Mouse (Mus musculus) limb, embryonic 11.5 days (tissue): ENCODE results near the gene Gm11639. TPM values are rescaled to one million over a fixed set of nuclear protein-coding genes. Genes with fewer than 3 reads are reported as not detected.
A peak's percentile ranks its signal among the peaks of the same experiment; 100 is the strongest.

Experiments used
- ATAC-seq: fragments of 200-750 bp; cut with Nextera tagmentation; 2 replicates; pipeline ENCODE4 v1.8.0; 2017; ENCODE audit warnings: low read depth; ENCODE audit not compliant: insufficient number of reproducible peaks, low FRiP score, low TSS enrichment
- DNase-seq: peaks from one replicate; pipeline ENCODE4 v3.0.0-alpha.2; 2015; ENCODE audit warnings: low spot score
- H3K27ac ChIP-seq: fragments of 300-500 bp; sonication (generic); replicated peaks from 2 replicates; pipeline ENCODE4 v1.5.1; 2014; ENCODE audit warnings: low read depth, mild to moderate bottlenecking, low read length
- H3K27me3 ChIP-seq: fragments of 300-500 bp; sonication (generic); 2 replicates; pipeline ENCODE4 v1.6.1; 2014; ENCODE audit warnings: mild to moderate bottlenecking, low read length, mixed read lengths; ENCODE audit not compliant: control insufficient read depth, insufficient read depth
- H3K36me3 ChIP-seq: fragments of 300-500 bp; sonication (generic); 2 replicates; pipeline ENCODE4 v1.6.1; 2014; ENCODE audit warnings: mild to moderate bottlenecking, low read length, moderate library complexity, mixed read lengths; ENCODE audit not compliant: control insufficient read depth, insufficient read depth
- H3K4me1 ChIP-seq: fragments of 300-500 bp; sonication (generic); 2 replicates; pipeline ENCODE4 v1.6.1; 2014; ENCODE audit warnings: low read length, mixed read lengths; ENCODE audit not compliant: control insufficient read depth, insufficient read depth
- H3K4me2 ChIP-seq: fragments of 300-500 bp; sonication (generic); 2 replicates; pipeline ENCODE4 v1.6.1; 2014; ENCODE audit warnings: low read depth, mild to moderate bottlenecking, moderate library complexity; ENCODE audit not compliant: severe bottlenecking
- H3K4me3 ChIP-seq: fragments of 300-500 bp; sonication (generic); 2 replicates; pipeline ENCODE4 v1.5.1; 2014; ENCODE audit warnings: low read depth, low read length
- H3K9ac ChIP-seq: fragments of 300-500 bp; sonication (generic); 2 replicates; pipeline ENCODE4 v1.6.1; 2014; ENCODE audit warnings: mild to moderate bottlenecking, low read length
- H3K9me3 ChIP-seq: fragments of 300-500 bp; sonication (generic); 2 replicates; pipeline ENCODE4 v1.6.1; 2016; ENCODE audit warnings: low read length; ENCODE audit not compliant: control insufficient read depth
- WGBS: fragments of 180-500 bp; shearing (Covaris S2); extraction: QIAGEN DNeasy Blood & Tissue Kit; methylation state at CpG from one replicate; pipeline ENCODE4 v1.1.7; 2014; 5-methylcytosine and 5-hydroxymethylcytosine counted together
- polyA plus RNA-seq: library from polyadenylated mRNA; unstranded; fragments of >200 nt; fragmentation: Nextera tagmentation; extraction: Ambion mirVana; gene quantifications from 2 replicates; pipeline ENCODE4 v1.2.1, GENCODE M21; 2014

The Gm11639 gene
- not detected in 2 replicates for polyA plus RNA-seq

DNA sequence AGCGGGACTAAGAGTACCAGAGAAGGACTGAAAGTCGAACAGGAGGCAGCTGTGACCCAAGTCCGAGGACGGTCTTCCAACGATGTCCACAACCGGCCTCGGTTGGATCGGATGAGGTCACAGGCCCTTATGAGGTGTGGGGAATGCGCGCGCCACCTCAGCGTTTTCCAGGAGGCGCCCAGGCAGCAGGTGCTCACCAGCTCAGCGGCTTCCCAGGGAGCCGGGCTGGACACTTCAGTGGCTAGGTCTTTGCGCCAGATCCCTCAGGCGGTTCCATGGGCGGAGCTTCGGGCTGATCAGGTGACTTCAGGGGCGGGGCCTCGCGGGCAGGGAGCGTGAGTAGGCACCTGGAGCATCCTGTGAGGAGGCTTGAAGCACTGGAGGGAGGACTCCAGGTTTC lies at the start of gene Gm11639:
TSS of gene Gm11639 (plus strand) at position 160 of the 400 bp plus-strand sequence.
- Histone ChIP-seq H3K4me2 (peak within 1 kb of the TSS; percentile 32; the same call in 1 of the 2 replicates), H3K36me3 (no peaks in the 10 kb centered on the region), H3K4me1 (no peaks in the 10 kb centered on the region), H3K9ac (no peak within 1 kb of the TSS), H3K9me3 (no peaks in the 10 kb centered on the region), H3K27me3 (no peaks in the 10 kb centered on the region), H3K27ac (no peak within 1 kb of the TSS), H3K4me3 (no peak within 1 kb of the TSS)
- WGBS: 22% methylated on average over 23 of the region's 23 CpGs
- DNase-seq (peak; percentile 38), ATAC-seq (peak; percentile 62; the same call in 1 of the 2 replicates)

- no peaks in the 10 kb centered on the region for H3K27me3 ChIP-seq
- H3K9me3 ChIP-seq: no peaks in the 10 kb centered on the region
- ATAC-seq: no peak
- H3K9ac ChIP-seq: no peak overlapping the region
- WGBS: 93% methylated on average over 14 of the region's 14 CpGs
- no peak overlapping the region for H3K4me2 ChIP-seq
- no peak overlapping the region for H3K4me3 ChIP-seq
- no peaks in the 10 kb centered on the region for H3K36me3 ChIP-seq
- H3K27ac ChIP-seq: no peak overlapping the region
- no peaks in the 10 kb centered on the region for H3K4me1 ChIP-seq
- DNase-seq: no peak
These were observed 48.5 kb upstream of the Gm11639 start for GRCm38 (mm10) chr11:104637010-104637409.

DNA sequence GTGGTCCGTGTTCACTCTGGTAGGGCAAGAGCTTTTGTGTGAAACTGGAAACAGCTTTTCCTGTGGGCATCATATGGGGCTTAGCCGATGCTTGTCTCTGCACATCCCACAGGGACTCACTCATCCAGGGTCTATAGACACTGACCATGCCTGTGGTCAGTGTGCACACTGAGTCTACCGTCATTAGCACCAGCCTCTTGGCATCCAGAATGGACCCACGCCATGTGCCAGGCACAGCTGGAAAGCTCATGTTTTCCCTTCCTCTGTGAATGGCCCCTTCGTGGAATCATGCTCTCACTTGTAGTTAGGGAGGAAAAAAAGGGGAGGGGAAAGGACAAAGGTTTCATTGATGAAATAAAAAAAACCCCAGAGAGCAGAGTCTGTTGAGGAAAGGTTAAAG lies 47.5 kb upstream of the Gm11639 start:
- no peaks in the 10 kb centered on the region for H3K4me1 ChIP-seq
- no peak overlapping the region for H3K4me2 ChIP-seq
- H3K9ac ChIP-seq: no peak overlapping the region
- no peak overlapping the region for H3K4me3 ChIP-seq
- no peaks in the 10 kb centered on the region for H3K9me3 ChIP-seq
- no peak overlapping the region for H3K27ac ChIP-seq
- H3K27me3 ChIP-seq: no peaks in the 10 kb centered on the region
- 67% methylated on average over 5 of the region's 5 CpGs for WGBS
- DNase-seq: no peak
- ATAC-seq: no peak
- H3K36me3 ChIP-seq: no peaks in the 10 kb centered on the region

- DNase-seq: no peak
- Histone ChIP-seq H3K4me3 (no peak overlapping the region), H3K9ac (no peak overlapping the region), H3K4me2 (no peak overlapping the region), H3K36me3 (no peaks in the 10 kb centered on the region), H3K27me3 (no peaks in the 10 kb centered on the region), H3K4me1 (no peaks in the 10 kb centered on the region), H3K27ac (no peak overlapping the region), H3K9me3 (no peaks in the 10 kb centered on the region)
- no peak for ATAC-seq
- WGBS: 84% methylated on average over 2 of the region's 2 CpGs
These were observed 46.6 kb upstream of the Gm11639 start for GRCm38 (mm10) chr11:104638906-104639305.

GRCm38 (mm10) chr11:104639634-104640033 lies 45.9 kb upstream of the Gm11639 start:
- WGBS: 88% methylated on average over 9 of the region's 9 CpGs
- ATAC-seq: no peak
- no peak overlapping the region for H3K4me2 ChIP-seq
- H3K27me3 ChIP-seq: no peaks in the 10 kb centered on the region
- no peaks in the 10 kb centered on the region for H3K9me3 ChIP-seq
- no peak for DNase-seq
- no peak overlapping the region for H3K4me3 ChIP-seq
- no peak overlapping the region for H3K9ac ChIP-seq
- H3K27ac ChIP-seq: no peak overlapping the region
- H3K4me1 ChIP-seq: no peaks in the 10 kb centered on the region
- no peaks in the 10 kb centered on the region for H3K36me3 ChIP-seq

DNA sequence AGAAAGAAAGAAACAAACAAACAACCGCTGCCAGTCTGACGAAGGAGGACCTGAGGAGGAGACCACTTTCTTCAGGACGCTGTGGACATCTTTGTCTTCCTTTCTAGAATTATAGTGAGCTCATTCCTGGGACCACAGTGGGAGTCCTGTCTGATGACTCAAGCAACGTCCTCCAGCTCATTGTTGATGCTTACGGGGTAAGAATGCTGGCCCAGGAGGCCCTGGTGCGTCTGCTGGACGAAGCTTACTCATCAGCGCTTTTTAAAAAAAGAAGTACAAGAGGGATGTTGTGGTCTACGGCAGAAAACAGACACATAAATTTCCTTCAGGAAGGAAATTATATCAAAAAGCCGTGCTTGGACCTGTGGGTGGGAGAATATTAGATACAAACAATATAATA lies 44.6 kb upstream of the Gm11639 start:
- Histone ChIP-seq H3K27me3 (no peaks in the 10 kb centered on the region), H3K9ac (no peak overlapping the region), H3K36me3 (no peaks in the 10 kb centered on the region), H3K4me3 (no peak overlapping the region), H3K27ac (no peak overlapping the region), H3K4me1 (no peaks in the 10 kb centered on the region), H3K4me2 (no peak overlapping the region), H3K9me3 (no peaks in the 10 kb centered on the region)
- DNase-seq (no peak), ATAC-seq (no peak)
- 88% methylated on average over 10 of the region's 10 CpGs for WGBS

DNA sequence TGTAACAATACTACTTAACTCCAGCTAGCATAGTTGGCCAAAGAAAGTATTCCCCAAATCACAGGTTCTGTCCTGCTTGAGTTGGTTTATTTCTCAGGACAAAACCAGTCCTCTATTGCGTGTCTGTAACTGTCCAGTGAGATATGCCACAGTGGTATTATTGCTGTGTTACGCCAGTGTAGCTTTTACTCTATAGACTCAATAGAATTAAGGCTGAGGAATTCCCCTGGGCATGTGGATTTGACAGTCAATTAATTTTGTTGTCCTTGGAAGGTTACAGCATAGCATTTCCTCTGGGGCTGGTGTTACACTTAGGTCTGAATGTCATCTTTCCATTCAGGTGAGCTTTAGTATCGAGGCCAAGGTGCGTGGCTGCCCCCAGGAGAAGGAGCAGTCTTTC lies 42.3 kb upstream of the Gm11639 start:
- no peak overlapping the region for H3K4me3 ChIP-seq
- ATAC-seq: no peak
- no peak for DNase-seq
- no peaks in the 10 kb centered on the region for H3K27me3 ChIP-seq
- H3K4me2 ChIP-seq: no peak overlapping the region
- H3K9ac ChIP-seq: no peak overlapping the region
- 82% methylated on average over 4 of the region's 4 CpGs for WGBS
- H3K4me1 ChIP-seq: no peaks in the 10 kb centered on the region
- no peaks in the 10 kb centered on the region for H3K36me3 ChIP-seq
- no peak overlapping the region for H3K27ac ChIP-seq
- H3K9me3 ChIP-seq: no peaks in the 10 kb centered on the region

GRCm38 (mm10) chr11:104645402-104645801 lies 40.1 kb upstream of the Gm11639 start:
- H3K4me3 ChIP-seq: no peak overlapping the region
- H3K27me3 ChIP-seq: no peaks in the 10 kb centered on the region
- no peak overlapping the region for H3K27ac ChIP-seq
- no peak overlapping the region for H3K4me2 ChIP-seq
- ATAC-seq (no peak), DNase-seq (no peak)
- H3K36me3 ChIP-seq: no peaks in the 10 kb centered on the region
- H3K9ac ChIP-seq: no peak overlapping the region
- no peaks in the 10 kb centered on the region for H3K4me1 ChIP-seq
- no peaks in the 10 kb centered on the region for H3K9me3 ChIP-seq
- 91% methylated on average over 6 of the region's 6 CpGs for WGBS

GRCm38 (mm10) chr11:104646173-104646572 lies 39.3 kb upstream of the Gm11639 start:
- H3K4me3 ChIP-seq: no peak overlapping the region
- WGBS: 72% methylated on average over 4 of the region's 4 CpGs
- no peaks in the 10 kb centered on the region for H3K4me1 ChIP-seq

More at GRCm38 (mm10) chr11:104646173-104646572, 39.3 kb upstream of the Gm11639 start:
- no peak for ATAC-seq
- Histone ChIP-seq H3K4me2 (no peak overlapping the region), H3K9ac (no peak overlapping the region), H3K27me3 (no peaks in the 10 kb centered on the region), H3K9me3 (no peaks in the 10 kb centered on the region), H3K36me3 (no peaks in the 10 kb centered on the region), H3K27ac (no peak overlapping the region)
- DNase-seq: no peak
